ENCODE assay signal across 17 mouse cellular contexts in the genomic region with DNA sequence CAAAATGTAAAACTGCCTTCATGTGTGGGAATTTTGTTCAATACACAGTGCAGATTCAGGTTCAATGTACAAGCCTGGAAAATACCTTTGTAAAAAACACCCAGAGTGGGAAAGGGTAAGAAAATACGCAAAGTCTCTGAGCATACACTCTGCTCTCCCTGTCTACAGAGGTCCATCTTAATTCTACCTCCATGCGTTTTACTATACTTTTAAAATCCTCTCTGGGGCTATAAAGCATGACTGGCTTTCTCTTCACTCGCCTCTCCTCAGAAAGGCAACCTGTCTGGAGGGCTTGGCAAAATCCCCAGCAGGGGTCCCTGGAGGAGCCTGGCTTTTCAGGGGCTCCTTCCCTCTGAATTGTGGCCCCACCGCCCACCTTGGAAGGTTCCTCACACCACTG.
A peak's percentile ranks its signal among the peaks of the same experiment; 100 is the strongest.
DNase-seq lines count a peak whose midpoint lies in the region; ATAC-seq and TF ChIP-seq lines count a peak whose summit lies in the region.
"Had no signal": no experiment of that assay in that cellular context is flagged by ENCODE, and none has a peak within 500 bp of the region (broad histone marks: within the 10 kb centered on the region; RNA-seq: fewer than 3 reads in every experiment).

No protein-coding gene starts in this region.

- DNase-seq in kidney, adult 8-10 months, result no peak
- no peak for DNase-seq in stomach, postnatal 0 days (ENCODE audit: low spot score)
- DNase-seq in right cerebral cortex, postnatal 25 days, result no peak
- no peak for DNase-seq in cerebellum, postnatal 10 days
- DNase-seq: cerebellum, adult 11-12 months; cerebellum, adult 9-11 months; forebrain, postnatal 0 days; gastrocnemius, postnatal 14 days had no signal

- no peak overlapping the region for H3K9ac ChIP-seq in kidney, embryonic 16.5 days (replicated peaks; ENCODE audit: low read length)
- no peak overlapping the region for H3K9ac ChIP-seq in stomach, embryonic 16.5 days (ENCODE audit: low read length)
- no peak overlapping the region for H3K9ac ChIP-seq in stomach, postnatal 0 days (ENCODE audit: low read length)
- no peak overlapping the region for H3K9ac ChIP-seq in limb, embryonic 13.5 days
- H3K9ac ChIP-seq: forebrain, embryonic 13.5 days; forebrain, postnatal 0 days; heart, embryonic 12.5 days; hindbrain, embryonic 14.5 days had no signal

- no peak for ATAC-seq in kidney, embryonic 16.5 days (ENCODE audit: low FRiP score, low TSS enrichment)
- no peak for ATAC-seq in stomach, embryonic 16.5 days (ENCODE audit: insufficient read depth, low FRiP score)
- ATAC-seq in stomach, postnatal 0 days (ENCODE audit: low FRiP score, low TSS enrichment), result no peak
- peak; percentile 88 for ATAC-seq in limb, embryonic 13.5 days (ENCODE audit: low FRiP score, low read depth)
- ATAC-seq: activated CD4-positive, CD25-positive, alpha-beta regulatory T cell, adult 4 months; forebrain, embryonic 13.5 days; forebrain, postnatal 0 days; Patski had no signal

- 68% methylated on average over 4 of the region's 4 CpGs for WGBS in kidney, embryonic 16.5 days
- 76% methylated on average over 4 of the region's 4 CpGs for WGBS in stomach, embryonic 16.5 days
- WGBS in stomach, postnatal 0 days, result 74% methylated on average over 4 of the region's 4 CpGs
- 13% methylated on average over 4 of the region's 4 CpGs for WGBS in limb, embryonic 13.5 days

- no peak overlapping the region for H3K27ac ChIP-seq in kidney, embryonic 16.5 days (ENCODE audit: low read length)
- peak overlapping the region; percentile 34; the same call in 1 of the 2 replicates for H3K27ac ChIP-seq in stomach, embryonic 16.5 days (ENCODE audit: low read length)
- no peak overlapping the region for H3K27ac ChIP-seq in stomach, postnatal 0 days (replicated peaks)
- H3K27ac ChIP-seq in limb, embryonic 13.5 days, result peak overlapping the region; percentile 85
- H3K27ac ChIP-seq: forebrain, embryonic 13.5 days; hindbrain, embryonic 10.5 days; hindbrain, embryonic 14.5 days had no signal

- peaks cover 32% of the 10 kb centered on the region for H3K36me3 ChIP-seq in kidney, embryonic 16.5 days (ENCODE audit: insufficient read depth, low read length)
- peaks cover 5% of the 10 kb centered on the region for H3K36me3 ChIP-seq in stomach, embryonic 16.5 days (ENCODE audit: control insufficient read depth, insufficient read depth, low read length)
- H3K36me3 ChIP-seq in stomach, postnatal 0 days (ENCODE audit: control insufficient read depth, insufficient read depth, low read length), result peaks cover 11% of the 10 kb centered on the region
- peaks cover 58% of the 10 kb centered on the region for H3K36me3 ChIP-seq in limb, embryonic 13.5 days

- H3K4me2 ChIP-seq in kidney, embryonic 16.5 days (replicated peaks; ENCODE audit: low read depth, low read length), result 0 out of 2 replicates have a peak overlapping the region, but pooled peaks have one; percentile 19
- no peak overlapping the region for H3K4me2 ChIP-seq in stomach, embryonic 16.5 days (ENCODE audit: low read depth, low read length)
- H3K4me2 ChIP-seq in stomach, postnatal 0 days (replicated peaks; ENCODE audit: low read depth), result no peak overlapping the region
- H3K4me2 ChIP-seq in limb, embryonic 13.5 days (replicated peaks), result peak overlapping the region; percentile 51
- H3K4me2 ChIP-seq: forebrain, embryonic 13.5 days; heart, embryonic 12.5 days; hindbrain, embryonic 14.5 days had no signal

- H3K9me3 ChIP-seq in kidney, embryonic 16.5 days (ENCODE audit: low read length), result no peaks in the 10 kb centered on the region
- no peaks in the 10 kb centered on the region for H3K9me3 ChIP-seq in stomach, embryonic 16.5 days (replicated peaks; ENCODE audit: control insufficient read depth, low read length)
- no peaks in the 10 kb centered on the region for H3K9me3 ChIP-seq in stomach, postnatal 0 days (ENCODE audit: control insufficient read depth, low read length)
- no peaks in the 10 kb centered on the region for H3K9me3 ChIP-seq in limb, embryonic 13.5 days
- H3K9me3 ChIP-seq: forebrain, embryonic 13.5 days; heart, embryonic 12.5 days; hindbrain, embryonic 10.5 days had no signal

- TF ChIP-seq CTCF in stomach, postnatal 0 days (IDR thresholded peaks at IDR 0.05; ENCODE audit: low read depth), result no peak

- H3K27me3 ChIP-seq in kidney, embryonic 16.5 days (ENCODE audit: insufficient read depth, low read length), result no peaks in the 10 kb centered on the region
- no peaks in the 10 kb centered on the region for H3K27me3 ChIP-seq in stomach, embryonic 16.5 days (ENCODE audit: control insufficient read depth, insufficient read depth, low read length)
- H3K27me3 ChIP-seq in stomach, postnatal 0 days (ENCODE audit: control insufficient read depth, insufficient read depth, low read length), result no peaks in the 10 kb centered on the region
- no peaks in the 10 kb centered on the region; the same call in 1 of the 2 replicates for H3K27me3 ChIP-seq in limb, embryonic 13.5 days
- H3K27me3 ChIP-seq: forebrain, embryonic 13.5 days; heart, embryonic 12.5 days; Patski had no signal

- H3K4me3 ChIP-seq in kidney, embryonic 16.5 days (ENCODE audit: low read length), result no peak overlapping the region
- no peak overlapping the region for H3K4me3 ChIP-seq in stomach, embryonic 16.5 days (replicated peaks; ENCODE audit: low read length)
- H3K4me3 ChIP-seq in stomach, postnatal 0 days (ENCODE audit: low read depth, low read length), result no peak overlapping the region
- no peak overlapping the region for H3K4me3 ChIP-seq in limb, embryonic 13.5 days
- H3K4me3 ChIP-seq: forebrain, embryonic 13.5 days; heart, embryonic 12.5 days; hindbrain, embryonic 10.5 days had no signal

- H3K4me1 ChIP-seq in kidney, embryonic 16.5 days (ENCODE audit: insufficient read depth, low read length), result peaks cover 19% of the 10 kb centered on the region
- H3K4me1 ChIP-seq in stomach, embryonic 16.5 days (ENCODE audit: control insufficient read depth, insufficient read depth, low read length), result peaks cover 15% of the 10 kb centered on the region; the same call in 1 of the 2 replicates
- no peaks in the 10 kb centered on the region; the same call in 1 of the 2 replicates for H3K4me1 ChIP-seq in stomach, postnatal 0 days (replicated peaks; ENCODE audit: control insufficient read depth, insufficient read depth)
- peaks cover 66% of the 10 kb centered on the region for H3K4me1 ChIP-seq in limb, embryonic 13.5 days
- H3K4me1 ChIP-seq: heart, embryonic 12.5 days had no signal

- no peak for TF ChIP-seq EP300 in stomach, postnatal 0 days (optimal IDR thresholded peaks at IDR 0.05)

Comparison
In these comparisons a context has a peak if more than half of its experiments do, and no peak if none do; other contexts are left out.
1. H3K27ac ChIP-seq: peak in stomach, embryonic 16.5 days (single experiment) and limb, embryonic 13.5 days (single experiment); none in kidney, embryonic 16.5 days (single experiment) and stomach, postnatal 0 days (single experiment).
2. H3K4me2 ChIP-seq: peak in kidney, embryonic 16.5 days (single experiment) and limb, embryonic 13.5 days (single experiment); none in stomach, embryonic 16.5 days (single experiment) and stomach, postnatal 0 days (single experiment).